Mouse (Mus musculus) stomach, embryonic 15.5 days (tissue): ENCODE data around the gene Cacna2d4. TPM values are rescaled to one million over a fixed set of nuclear protein-coding genes. Genes with fewer than 3 reads are reported as not detected.

ENCODE experiments used
- ATAC-seq: fragments of 200-750 bp; cut with Nextera tagmentation; 2 replicates; pipeline ENCODE4 v1.8.0; 2017; ENCODE audit warnings: low read depth, moderate number of reproducible peaks, moderate TSS enrichment; ENCODE audit not compliant: insufficient read depth, low FRiP score
- H3K27ac ChIP-seq: fragments of 300-500 bp; sonication (generic); 2 replicates; pipeline ENCODE4 v1.5.1; 2015; ENCODE audit warnings: mild to moderate bottlenecking, inconsistent platforms
- H3K27me3 ChIP-seq: fragments of 300-500 bp; sonication (generic); replicated peaks from 2 replicates; pipeline ENCODE4 v1.6.1; 2015; ENCODE audit warnings: inconsistent platforms
- H3K36me3 ChIP-seq: fragments of 300-500 bp; sonication (generic); 2 replicates; pipeline ENCODE4 v1.6.1; 2015; ENCODE audit warnings: inconsistent platforms
- H3K4me1 ChIP-seq: fragments of 300-500 bp; sonication (generic); 2 replicates; pipeline ENCODE4 v1.6.1; 2015; ENCODE audit warnings: inconsistent platforms
- H3K4me2 ChIP-seq: fragments of 300-500 bp; sonication (generic); 2 replicates; pipeline ENCODE4 v1.6.1; 2015; ENCODE audit warnings: mild to moderate bottlenecking, inconsistent platforms
- H3K4me3 ChIP-seq: fragments of 300-500 bp; sonication (generic); replicated peaks from 2 replicates; pipeline ENCODE4 v1.5.1; 2015; ENCODE audit warnings: inconsistent platforms
- H3K9ac ChIP-seq: fragments of 300-500 bp; sonication (generic); 2 replicates; pipeline ENCODE4 v1.6.1; 2015; ENCODE audit warnings: inconsistent platforms
- H3K9me3 ChIP-seq: fragments of 300-500 bp; sonication (generic); 2 replicates; pipeline ENCODE4 v1.6.1; 2016; ENCODE audit warnings: inconsistent platforms
- WGBS: fragments of 180-500 bp; shearing (Covaris S2); methylation state at CpG from one replicate; pipeline ENCODE4 v1.1.7; 2015; 5-methylcytosine and 5-hydroxymethylcytosine counted together
- polyA plus RNA-seq: library from polyadenylated mRNA; unstranded; fragments of >200 nt; fragmentation: Nextera tagmentation; extraction: Ambion mirVana; gene quantifications from 2 replicates; pipeline ENCODE4 v1.2.1, GENCODE M21; 2015

The Cacna2d4 gene
- 0.03 and 0.12 TPM in 2 replicates for polyA plus RNA-seq

DNA sequence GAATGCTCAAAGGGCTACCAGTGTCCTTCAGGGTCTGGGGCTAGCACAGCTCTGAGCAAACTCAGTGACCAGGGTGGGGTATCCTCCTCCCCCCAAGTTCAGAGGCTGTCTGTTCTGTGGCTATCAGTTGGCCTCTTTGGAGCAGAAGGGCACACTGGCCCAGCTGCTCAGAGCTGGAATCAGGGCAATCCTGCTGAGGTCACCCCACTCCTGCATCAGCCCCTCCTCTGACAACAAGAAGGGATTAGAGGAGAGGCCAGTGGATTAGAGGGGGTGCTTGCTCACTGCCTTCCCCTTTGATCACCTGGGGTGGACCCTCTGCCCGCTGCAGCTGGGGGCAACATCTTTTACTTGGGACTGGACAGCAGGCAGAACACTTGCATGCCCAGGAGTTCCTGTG, at the start of gene Cacna2d4:
Gene Cacna2d4 (plus strand): TSS at position 286 of the 400 bp plus-strand sequence.
- no peaks in the 10 kb centered on the region for H3K27me3 ChIP-seq
- no peak within 1 kb of the TSS for H3K4me3 ChIP-seq
- H3K4me2 ChIP-seq: no peak within 1 kb of the TSS
- no peaks in the 10 kb centered on the region for H3K4me1 ChIP-seq
- no peak for ATAC-seq
- H3K27ac ChIP-seq: no peak within 1 kb of the TSS
- no peaks in the 10 kb centered on the region for H3K9me3 ChIP-seq
- H3K36me3 ChIP-seq: no peaks in the 10 kb centered on the region
- WGBS: 40% methylated on average over 1 of the region's 1 CpGs
- H3K9ac ChIP-seq: no peak within 1 kb of the TSS

DNA sequence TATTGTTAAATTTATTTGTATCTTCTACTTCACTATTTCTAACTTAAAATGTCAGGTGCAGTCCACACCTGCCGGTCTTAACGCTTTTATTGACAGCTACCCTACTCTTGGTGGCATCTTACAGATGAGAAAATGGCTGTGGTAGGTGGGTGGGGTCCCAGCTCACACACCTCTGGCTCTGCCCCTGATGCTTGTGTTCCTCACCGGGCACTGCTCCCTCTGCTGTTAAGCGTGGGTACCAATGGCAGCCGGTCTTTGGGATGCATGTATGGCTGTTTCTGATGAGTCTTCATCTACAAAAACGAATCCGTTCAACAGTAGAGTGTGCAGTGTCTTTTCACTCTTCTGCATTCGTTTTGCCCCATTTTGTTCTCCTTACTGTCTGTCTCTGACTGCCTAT, 49.7 kb upstream of the Cacna2d4 start:
- H3K9ac ChIP-seq: no peak overlapping the region
- no peaks in the 10 kb centered on the region for H3K9me3 ChIP-seq
- 0 out of 2 replicates have a peak, but pooled peaks cover 3% of the 10 kb centered on the region for H3K4me1 ChIP-seq
- H3K27ac ChIP-seq: no peak overlapping the region
- H3K4me2 ChIP-seq: no peak overlapping the region
- ATAC-seq: no peak
- H3K4me3 ChIP-seq: no peak overlapping the region
- WGBS: 61% methylated on average over 8 of the region's 8 CpGs
- no peaks in the 10 kb centered on the region for H3K27me3 ChIP-seq
- peaks cover 7% of the 10 kb centered on the region; the same call in 1 of the 2 replicates for H3K36me3 ChIP-seq

DNA sequence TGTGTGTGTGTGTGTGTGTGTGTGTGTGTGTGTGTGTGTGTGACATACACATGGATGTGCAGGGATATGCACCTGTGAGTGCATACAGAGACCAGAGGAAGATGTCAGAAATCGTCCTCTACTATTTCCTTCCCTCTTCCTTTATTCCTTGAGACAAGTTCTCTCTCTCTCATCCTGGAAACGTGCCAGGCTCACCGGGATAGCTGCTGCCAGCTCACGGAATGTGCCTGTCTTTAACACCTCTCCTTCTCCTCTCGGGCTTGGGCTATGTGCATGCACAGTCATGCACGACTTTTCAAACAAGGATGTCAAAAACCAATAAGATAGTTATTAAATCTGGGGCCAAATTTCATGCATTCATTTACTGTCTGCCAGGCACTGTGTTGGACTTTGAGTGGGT, 48.7 kb upstream of the Cacna2d4 start:
- Histone ChIP-seq H3K27ac (no peak overlapping the region), H3K9ac (no peak overlapping the region), H3K27me3 (no peaks in the 10 kb centered on the region), H3K36me3 (peaks cover 9% of the 10 kb centered on the region), H3K9me3 (no peaks in the 10 kb centered on the region), H3K4me1 (0 out of 2 replicates have a peak, but pooled peaks cover 3% of the 10 kb centered on the region), H3K4me3 (no peak overlapping the region), H3K4me2 (no peak overlapping the region)
- 72% methylated on average over 6 of the region's 6 CpGs for WGBS
- ATAC-seq: no peak

DNA sequence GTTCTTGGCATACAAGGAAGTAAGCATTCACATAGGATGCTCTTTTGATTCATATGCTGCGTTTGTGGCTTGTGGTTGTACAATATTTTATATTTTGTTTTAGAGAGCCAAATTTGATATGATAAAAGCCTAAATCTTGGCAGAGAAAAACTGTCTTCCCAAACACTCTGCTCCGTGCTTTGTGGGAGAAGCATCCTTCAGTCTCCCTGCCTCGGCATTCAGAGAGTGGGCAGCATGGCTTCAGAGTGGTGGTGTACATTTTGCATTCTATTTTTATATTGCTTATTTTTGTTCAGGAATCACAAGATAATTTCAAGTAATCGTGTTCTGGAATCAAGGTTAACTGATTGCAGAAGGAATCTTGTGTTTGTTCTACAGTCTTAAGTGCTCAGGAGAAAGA, 44.8 kb upstream of the Cacna2d4 start:
- ATAC-seq: no peak
- Histone ChIP-seq H3K4me3 (no peak overlapping the region), H3K9me3 (no peaks in the 10 kb centered on the region), H3K4me2 (no peak overlapping the region), H3K4me1 (peaks cover 3% of the 10 kb centered on the region; the same call in 1 of the 2 replicates), H3K27ac (no peak overlapping the region), H3K36me3 (peaks cover 8% of the 10 kb centered on the region; the same call in 1 of the 2 replicates), H3K27me3 (no peaks in the 10 kb centered on the region), H3K9ac (no peak overlapping the region)
- 77% methylated on average over 4 of the region's 4 CpGs for WGBS

DNA sequence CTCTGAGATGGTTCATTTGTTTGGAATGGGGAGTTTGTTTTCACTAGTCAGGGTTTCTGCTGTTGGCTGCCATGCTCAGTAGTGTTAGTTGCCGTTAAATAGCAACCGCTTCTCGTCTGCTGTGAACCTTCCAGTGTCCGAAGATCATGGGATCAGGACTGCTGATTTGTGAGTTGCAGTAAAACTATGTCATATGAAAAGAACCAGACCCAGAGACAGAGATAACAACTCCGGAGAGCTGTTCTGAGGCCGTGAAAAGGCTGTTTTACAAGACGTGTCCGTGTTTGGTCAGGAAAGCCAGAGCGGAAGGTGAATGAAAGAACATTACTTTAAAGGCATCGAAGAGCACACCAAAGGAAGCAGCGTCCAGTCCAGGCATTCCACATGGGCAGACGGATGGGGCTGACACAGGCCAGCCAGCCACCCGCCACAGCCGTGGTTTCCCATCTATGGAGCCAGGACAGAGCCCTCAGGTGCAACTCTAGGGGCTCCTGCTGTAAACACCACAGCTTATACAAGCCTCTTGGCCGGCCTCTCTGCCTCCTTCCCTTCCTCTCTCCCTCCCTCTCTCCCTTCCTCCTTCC, 42.7 kb upstream of the Cacna2d4 start:
- Histone ChIP-seq H3K36me3 (peaks cover 8% of the 10 kb centered on the region; the same call in 1 of the 2 replicates), H3K27ac (peak overlapping the region; percentile 44; the same call in 1 of the 2 replicates), H3K9ac (no peak overlapping the region), H3K4me2 (no peak overlapping the region), H3K4me3 (no peak overlapping the region), H3K9me3 (no peaks in the 10 kb centered on the region), H3K4me1 (peaks cover 3% of the 10 kb centered on the region; the same call in 1 of the 2 replicates), H3K27me3 (no peaks in the 10 kb centered on the region)
- no peak for ATAC-seq
- WGBS: 63% methylated on average over 15 of the region's 15 CpGs

DNA sequence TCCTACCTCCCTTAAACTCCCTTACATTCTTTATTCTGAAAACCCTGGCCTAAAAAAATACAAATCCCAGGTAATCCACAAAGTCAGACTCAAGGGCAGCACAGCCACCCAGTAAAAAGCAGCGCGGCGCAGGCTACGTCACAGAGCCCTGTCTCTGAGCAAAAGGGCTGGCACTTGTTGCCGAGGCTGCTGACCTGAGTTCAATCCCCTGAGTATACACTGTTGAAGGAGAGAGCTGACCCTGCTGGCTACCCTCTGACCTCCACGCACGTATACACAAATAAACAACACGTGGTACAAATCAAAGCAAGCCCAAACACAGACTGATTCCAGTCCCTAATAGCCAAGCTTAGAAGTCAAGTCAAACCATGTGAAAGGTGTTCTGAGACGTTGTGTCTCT, 42.2 kb upstream of the Cacna2d4 start:
- Histone ChIP-seq H3K9me3 (no peaks in the 10 kb centered on the region), H3K27ac (0 out of 2 replicates have a peak overlapping the region, but pooled peaks have one; percentile 44), H3K4me3 (no peak overlapping the region), H3K27me3 (no peaks in the 10 kb centered on the region), H3K4me1 (peaks cover 3% of the 10 kb centered on the region; the same call in 1 of the 2 replicates), H3K4me2 (no peak overlapping the region), H3K9ac (no peak overlapping the region), H3K36me3 (peaks cover 8% of the 10 kb centered on the region; the same call in 1 of the 2 replicates)
- ATAC-seq: no peak
- WGBS: 62% methylated on average over 9 of the region's 9 CpGs

DNA sequence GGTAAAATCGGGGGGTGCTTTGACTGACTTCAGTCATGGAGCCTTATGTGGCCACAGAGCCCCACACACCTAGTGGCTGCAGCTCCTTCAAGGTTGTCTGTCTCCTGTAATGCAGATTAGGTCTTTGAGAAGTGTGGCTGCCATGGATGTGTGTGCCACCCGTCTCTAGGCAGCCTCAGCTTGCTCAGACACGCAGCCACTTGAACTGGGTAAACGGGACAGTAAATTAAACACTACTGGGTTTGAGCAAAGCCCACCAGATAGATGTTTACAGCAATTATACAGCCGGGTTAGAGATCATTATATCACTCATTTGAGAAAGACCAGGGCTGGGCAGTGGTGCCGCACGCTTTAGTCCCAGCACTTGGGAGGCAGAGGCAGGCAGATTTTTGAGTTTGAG, 41.7 kb upstream of the Cacna2d4 start:
- WGBS: 64% methylated on average over 7 of the region's 7 CpGs

DNA sequence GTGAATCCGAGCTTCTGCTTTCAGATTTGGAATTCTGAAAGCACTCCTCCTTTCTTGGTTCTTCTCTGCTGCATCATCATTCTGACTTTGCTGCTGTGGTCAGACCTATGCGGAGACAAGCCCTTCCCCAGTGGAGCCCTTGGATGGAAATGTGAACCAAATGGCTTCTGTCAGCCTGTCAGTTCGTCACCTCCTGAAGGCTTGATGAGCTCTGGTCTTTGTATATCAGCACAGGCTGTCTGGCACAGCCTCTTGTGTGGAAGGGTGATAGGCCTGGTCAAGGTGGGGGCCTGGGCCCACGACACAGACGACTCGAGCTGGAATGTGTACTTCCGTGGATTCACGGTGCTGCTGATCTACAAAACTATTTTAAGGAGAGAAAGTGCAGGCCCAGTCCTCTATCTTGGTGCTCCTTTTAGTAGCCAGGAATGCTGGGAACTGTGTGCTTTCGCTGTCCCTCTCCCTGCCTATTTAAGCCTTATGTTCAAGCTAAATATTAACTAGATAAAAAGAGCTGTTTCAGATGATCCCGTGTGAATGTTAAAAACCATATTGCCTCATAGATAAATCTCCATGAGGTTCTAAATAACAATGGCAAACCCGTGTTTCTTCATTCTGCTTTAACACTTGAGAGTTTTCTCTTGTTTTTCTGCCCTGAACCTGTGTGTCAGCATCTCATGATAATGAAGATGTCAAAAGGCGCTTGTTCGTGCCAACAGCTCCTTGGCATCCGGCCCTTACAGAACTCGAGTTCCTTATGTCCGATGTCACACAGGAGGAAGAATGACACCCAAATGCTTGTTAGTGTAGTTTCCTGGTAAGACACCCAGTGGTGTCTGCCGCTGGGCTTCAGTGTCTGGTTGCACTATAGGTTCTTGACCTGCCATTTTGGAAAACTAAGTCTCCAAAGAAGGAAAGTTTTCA, 39.7 kb upstream of the Cacna2d4 start, which contains the start of gene Cacna1c:
Gene Cacna1c (minus strand): TSS at position 37 of the 924 bp plus-strand sequence.
- H3K4me1 ChIP-seq: peaks cover 3% of the 10 kb centered on the region; the same call in 1 of the 2 replicates
- no peaks in the 10 kb centered on the region for H3K9me3 ChIP-seq
- H3K27ac ChIP-seq: no peak within 1 kb of the TSS; the same call in 1 of the 2 replicates
- WGBS: 55% methylated on average over 17 of the region's 17 CpGs
- H3K4me2 ChIP-seq: no peak within 1 kb of the TSS
- H3K9ac ChIP-seq: no peak within 1 kb of the TSS
- no peak; the same call in 1 of the 2 replicates for ATAC-seq
- no peaks in the 10 kb centered on the region for H3K27me3 ChIP-seq
- peaks cover 6% of the 10 kb centered on the region; the same call in 1 of the 2 replicates for H3K36me3 ChIP-seq
- H3K4me3 ChIP-seq: no peak within 1 kb of the TSS

More for the DNA sequence above, 41.7 kb upstream of the Cacna2d4 start:
- H3K27me3 ChIP-seq: no peaks in the 10 kb centered on the region
- H3K4me3 ChIP-seq: no peak overlapping the region
- no peak overlapping the region for H3K4me2 ChIP-seq
- H3K36me3 ChIP-seq: peaks cover 6% of the 10 kb centered on the region; the same call in 1 of the 2 replicates
- no peak overlapping the region for H3K9ac ChIP-seq
- H3K9me3 ChIP-seq: no peaks in the 10 kb centered on the region
- ATAC-seq: no peak
- H3K4me1 ChIP-seq: peaks cover 3% of the 10 kb centered on the region; the same call in 1 of the 2 replicates
- no peak overlapping the region for H3K27ac ChIP-seq

DNA sequence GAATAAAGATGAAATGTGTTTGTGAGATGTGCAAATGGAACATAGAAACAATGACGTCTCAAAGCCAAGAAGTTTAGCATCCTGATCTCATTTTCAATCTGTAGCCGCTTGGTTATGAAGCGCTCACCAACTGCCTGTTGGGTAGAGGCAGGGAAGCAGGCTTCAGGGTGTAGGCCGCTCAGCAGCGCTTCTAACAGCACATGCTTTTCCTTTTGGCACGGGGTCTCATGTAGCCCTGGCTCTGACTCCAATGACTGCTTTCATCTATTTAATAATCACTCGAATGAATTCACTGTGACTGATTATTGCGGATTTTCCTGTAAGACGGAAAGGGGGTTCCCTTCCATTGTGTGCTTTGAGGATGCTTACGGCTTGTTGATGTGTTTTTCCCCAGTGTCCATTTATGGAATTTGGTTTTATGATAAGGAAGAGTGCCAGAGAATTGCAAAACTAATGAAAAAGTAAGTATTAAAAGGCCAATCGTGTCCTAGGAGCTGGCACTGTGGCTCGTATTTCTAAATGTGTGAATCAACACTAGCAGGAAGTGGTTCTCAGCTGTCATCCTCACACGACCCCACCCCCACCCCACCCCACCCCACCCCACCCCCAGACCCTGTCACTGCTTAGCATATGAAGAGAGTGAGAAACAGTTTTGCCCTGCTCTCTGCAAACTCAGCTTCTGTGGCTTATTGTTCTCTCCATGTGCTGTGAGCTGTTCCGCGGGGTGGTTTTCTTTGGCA, 37.6 kb upstream of the Cacna2d4 start:
- H3K4me2 ChIP-seq: no peak overlapping the region
- no peaks in the 10 kb centered on the region for H3K27me3 ChIP-seq
- no peak overlapping the region for H3K9ac ChIP-seq
- no peak for ATAC-seq
- H3K9me3 ChIP-seq: no peaks in the 10 kb centered on the region
- H3K4me1 ChIP-seq: peaks cover 3% of the 10 kb centered on the region; the same call in 1 of the 2 replicates
- no peak overlapping the region for H3K4me3 ChIP-seq
- 51% methylated on average over 15 of the region's 15 CpGs for WGBS
- no peak overlapping the region for H3K27ac ChIP-seq
- 0 out of 2 replicates have a peak, but pooled peaks cover 4% of the 10 kb centered on the region for H3K36me3 ChIP-seq

DNA sequence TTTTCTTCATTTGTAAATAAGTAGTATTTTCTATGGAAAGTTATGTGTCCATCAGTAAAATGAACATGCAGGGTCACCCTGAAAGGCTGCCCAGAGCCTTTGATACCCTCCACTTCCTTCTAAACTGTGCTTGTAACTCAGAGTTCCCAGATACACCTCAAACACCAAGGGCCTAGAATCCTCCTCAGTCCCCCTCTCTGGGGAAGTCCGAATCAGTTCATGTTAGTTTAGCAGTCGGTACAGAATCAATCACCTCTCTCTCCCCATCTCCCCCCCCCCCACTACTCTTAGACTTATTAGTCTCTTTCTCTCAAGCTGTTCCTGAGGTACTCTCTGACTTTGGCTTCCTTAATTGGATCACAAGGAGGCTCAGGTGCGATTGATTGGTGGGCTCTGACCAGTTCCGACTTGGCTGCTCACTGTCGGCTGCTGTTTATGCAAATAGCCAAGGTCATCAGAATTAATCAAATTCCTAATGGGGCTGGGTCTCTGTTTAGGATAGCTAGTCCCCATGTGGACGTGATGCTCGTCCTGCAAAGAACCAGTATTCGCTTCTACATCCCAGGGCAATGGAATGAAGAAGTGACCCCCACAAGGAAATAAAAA, 36.9 kb upstream of the Cacna2d4 start:
- Histone ChIP-seq H3K4me3 (no peak overlapping the region), H3K27me3 (no peaks in the 10 kb centered on the region), H3K27ac (no peak overlapping the region), H3K36me3 (0 out of 2 replicates have a peak, but pooled peaks cover 4% of the 10 kb centered on the region), H3K4me1 (peaks cover 3% of the 10 kb centered on the region; the same call in 1 of the 2 replicates), H3K9me3 (no peaks in the 10 kb centered on the region), H3K9ac (no peak overlapping the region), H3K4me2 (no peak overlapping the region)
- WGBS: 51% methylated on average over 8 of the region's 8 CpGs
- ATAC-seq: no peak

DNA sequence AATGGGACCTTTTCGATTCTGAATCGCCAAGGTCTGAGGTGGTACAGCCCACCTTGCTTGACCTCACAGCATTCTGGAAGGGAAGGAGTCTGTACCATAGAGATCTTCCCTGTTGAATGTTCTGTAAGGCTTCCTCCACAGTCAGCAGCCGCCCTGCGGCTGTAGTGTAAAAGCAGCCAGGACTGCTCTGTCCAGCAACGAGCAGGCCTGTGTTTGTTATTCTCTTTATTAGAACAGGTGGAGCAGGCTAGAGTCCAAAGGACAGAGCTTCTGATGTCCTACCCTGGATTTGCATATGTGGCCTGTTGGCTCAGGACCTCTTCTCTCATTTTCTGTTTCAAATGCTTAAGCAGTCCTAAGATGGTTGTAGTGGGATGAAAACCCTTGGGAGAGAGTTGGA, 36.0 kb upstream of the Cacna2d4 start:
- H3K27ac ChIP-seq: no peak overlapping the region
- H3K4me3 ChIP-seq: no peak overlapping the region
- no peak overlapping the region for H3K4me2 ChIP-seq
- no peaks in the 10 kb centered on the region for H3K9me3 ChIP-seq
- ATAC-seq: no peak; the same call in 1 of the 2 replicates
- H3K27me3 ChIP-seq: no peaks in the 10 kb centered on the region
- 0 out of 2 replicates have a peak, but pooled peaks cover 4% of the 10 kb centered on the region for H3K36me3 ChIP-seq
- H3K9ac ChIP-seq: no peak overlapping the region
- 65% methylated on average over 5 of the region's 5 CpGs for WGBS
- H3K4me1 ChIP-seq: peaks cover 3% of the 10 kb centered on the region; the same call in 1 of the 2 replicates
